Mouse (Mus musculus): Measurements from ENCODE around the gene Pklr.
"Not testable (repeated sequence)": the region's sequence is repeated elsewhere in the genome, so short reads cannot be mapped to it uniquely, and the experiment has no call there.

Pklr gene

DNA sequence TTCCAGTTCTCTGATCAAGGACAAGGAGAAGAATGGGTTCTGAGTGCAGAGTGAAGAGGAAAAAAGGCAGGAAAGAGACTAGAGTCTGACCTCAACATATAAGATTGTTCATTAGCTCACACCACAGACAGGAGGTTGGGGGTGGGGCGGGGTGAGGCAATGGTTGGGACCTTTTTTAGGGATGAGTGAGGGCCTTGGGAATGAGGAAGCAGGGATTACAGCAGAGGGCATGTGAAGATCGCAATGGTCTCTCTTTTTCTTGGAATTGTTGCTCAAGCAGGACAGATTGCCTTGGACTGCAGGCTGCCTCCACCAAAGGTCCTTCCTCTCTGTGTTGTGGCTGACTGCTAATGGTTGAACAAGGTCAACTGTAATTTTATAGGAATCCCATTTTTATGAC is 12.6 kb upstream of the Pklr start:
- DNase-seq (ENCODE audit: extremely low spot score, low read depth, low spot score) = no peak

GRCm38 (mm10) chr3:89124241-89124640 is 11.7 kb upstream of the Pklr start:
- no peak for DNase-seq (ENCODE audit: extremely low spot score, low read depth, low spot score)

- DNase-seq (ENCODE audit: extremely low spot score, low read depth, low spot score) = no peak
Observed at GRCm38 (mm10) chr3:89125981-89126380, 10.0 kb upstream of the Pklr start.

- no peak for DNase-seq (ENCODE audit: extremely low spot score, low read depth, low spot score)
Observed at GRCm38 (mm10) chr3:89129908-89130307, 6.0 kb upstream of the Pklr start.

- DNase-seq (ENCODE audit: extremely low spot score, low read depth, low spot score) = no peak
Observed at GRCm38 (mm10) chr3:89131816-89132215, 4.1 kb upstream of the Pklr start.

DNA sequence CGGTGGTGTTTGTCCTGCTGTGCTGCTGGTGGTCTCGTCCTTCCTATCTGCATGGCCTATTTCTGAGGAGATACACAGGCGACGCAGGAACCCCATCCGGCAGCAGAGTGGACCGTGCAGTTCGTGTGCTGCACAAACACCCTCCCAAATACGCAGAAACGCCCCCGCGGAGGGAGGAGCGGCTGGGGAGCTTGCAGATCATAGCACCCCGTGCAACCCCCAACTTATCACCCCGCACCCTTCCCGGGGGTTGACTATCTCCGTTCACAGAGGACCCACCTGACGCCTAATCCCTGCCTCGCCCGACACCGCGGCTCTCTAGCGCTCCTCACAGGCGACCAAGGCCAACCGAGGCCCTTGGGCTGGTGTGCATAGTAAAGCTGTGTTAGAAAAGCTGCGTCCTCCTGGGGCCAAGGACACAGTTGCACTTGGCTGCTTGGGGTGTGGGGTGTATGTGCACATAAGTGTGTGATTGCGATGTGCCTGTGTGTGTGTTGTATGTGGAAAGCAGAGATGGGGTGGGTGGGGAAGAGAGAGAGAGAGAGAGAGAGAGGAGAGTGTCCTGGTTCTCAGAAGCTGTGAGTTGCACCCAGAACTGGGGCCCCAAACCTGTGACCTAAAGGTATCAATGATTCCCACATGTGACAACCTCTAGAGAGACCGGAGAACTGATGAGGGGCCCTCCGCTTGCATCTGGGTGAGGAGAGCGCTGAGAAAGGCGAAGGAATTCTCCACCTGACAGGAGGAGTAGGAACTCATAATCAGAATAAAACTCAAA is 3.5 kb upstream of the Pklr start:
- DNase-seq (ENCODE audit: extremely low spot score, low read depth, low spot score) = no peak

DNA sequence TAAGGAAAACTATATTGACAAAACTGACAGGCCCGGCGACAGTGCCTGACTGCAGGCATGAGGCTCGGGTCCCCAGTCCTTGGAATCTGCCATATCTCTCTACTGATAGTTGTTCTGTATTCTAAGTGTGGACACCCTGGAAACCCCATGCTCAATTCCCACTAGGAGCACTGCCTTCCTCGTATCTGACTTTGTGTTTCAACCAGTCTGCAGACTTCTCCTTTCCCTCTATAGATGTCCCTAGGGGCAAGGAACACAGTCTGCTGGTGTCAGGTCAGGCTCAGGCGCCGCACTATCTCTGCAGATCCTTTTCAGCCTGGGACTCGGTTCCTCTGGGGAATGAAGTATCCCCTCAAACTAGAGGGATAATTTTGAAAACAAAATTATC is 2.9 kb upstream of the Pklr start:
- no peak for DNase-seq (ENCODE audit: extremely low spot score, low read depth, low spot score)

DNA sequence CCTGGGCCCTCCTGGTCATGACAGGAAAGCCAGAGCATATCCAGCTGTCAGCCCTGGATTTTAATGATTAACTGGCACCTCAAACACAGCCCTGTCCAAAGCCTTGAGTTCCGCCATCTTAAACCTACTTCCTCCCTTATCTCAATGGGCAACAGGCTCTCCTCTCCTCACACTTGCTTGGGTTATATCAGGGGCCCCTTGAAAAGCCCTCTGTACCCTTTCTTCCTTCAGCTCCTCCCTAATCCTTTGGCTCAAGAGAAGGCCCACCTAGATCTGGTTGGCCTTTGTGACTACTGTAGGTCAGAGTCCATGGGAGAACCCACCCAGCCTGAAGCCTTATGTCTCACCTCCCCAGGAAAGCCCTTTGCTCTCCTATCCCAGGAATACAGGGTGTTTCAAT is 2.2 kb upstream of the Pklr start:
- DNase-seq (ENCODE audit: extremely low spot score, low read depth, low spot score) = no peak

DNA sequence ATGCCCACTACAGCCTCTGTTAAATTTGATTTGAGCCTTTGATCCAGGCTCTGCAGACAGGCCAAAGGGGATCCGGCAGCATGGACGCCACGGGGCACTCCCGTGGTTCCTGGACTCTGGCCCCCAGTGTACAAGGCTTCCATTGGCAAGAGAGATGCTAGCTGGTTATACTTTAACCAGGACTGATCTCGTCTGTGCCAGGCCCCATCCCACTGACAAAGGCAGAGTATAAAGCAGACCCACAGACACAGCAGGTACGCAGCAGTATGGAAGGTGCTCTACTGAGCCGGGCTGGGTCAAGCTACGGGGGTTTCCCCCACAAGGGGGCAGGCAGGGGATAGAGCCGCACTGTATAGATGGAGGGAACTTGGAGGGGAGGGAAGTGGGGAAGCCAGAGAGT is 423 bp downstream of the Pklr start:
- no peak for DNase-seq (ENCODE audit: extremely low spot score, low read depth, low spot score)

- no peak for DNase-seq (ENCODE audit: extremely low spot score, low read depth, low spot score)
Observed at GRCm38 (mm10) chr3:89144821-89145220, 8.9 kb downstream of the Pklr start.

- no peak for DNase-seq (ENCODE audit: extremely low spot score, low read depth, low spot score)
Observed at GRCm38 (mm10) chr3:89145566-89145965, 9.6 kb downstream of the Pklr start.

DNA sequence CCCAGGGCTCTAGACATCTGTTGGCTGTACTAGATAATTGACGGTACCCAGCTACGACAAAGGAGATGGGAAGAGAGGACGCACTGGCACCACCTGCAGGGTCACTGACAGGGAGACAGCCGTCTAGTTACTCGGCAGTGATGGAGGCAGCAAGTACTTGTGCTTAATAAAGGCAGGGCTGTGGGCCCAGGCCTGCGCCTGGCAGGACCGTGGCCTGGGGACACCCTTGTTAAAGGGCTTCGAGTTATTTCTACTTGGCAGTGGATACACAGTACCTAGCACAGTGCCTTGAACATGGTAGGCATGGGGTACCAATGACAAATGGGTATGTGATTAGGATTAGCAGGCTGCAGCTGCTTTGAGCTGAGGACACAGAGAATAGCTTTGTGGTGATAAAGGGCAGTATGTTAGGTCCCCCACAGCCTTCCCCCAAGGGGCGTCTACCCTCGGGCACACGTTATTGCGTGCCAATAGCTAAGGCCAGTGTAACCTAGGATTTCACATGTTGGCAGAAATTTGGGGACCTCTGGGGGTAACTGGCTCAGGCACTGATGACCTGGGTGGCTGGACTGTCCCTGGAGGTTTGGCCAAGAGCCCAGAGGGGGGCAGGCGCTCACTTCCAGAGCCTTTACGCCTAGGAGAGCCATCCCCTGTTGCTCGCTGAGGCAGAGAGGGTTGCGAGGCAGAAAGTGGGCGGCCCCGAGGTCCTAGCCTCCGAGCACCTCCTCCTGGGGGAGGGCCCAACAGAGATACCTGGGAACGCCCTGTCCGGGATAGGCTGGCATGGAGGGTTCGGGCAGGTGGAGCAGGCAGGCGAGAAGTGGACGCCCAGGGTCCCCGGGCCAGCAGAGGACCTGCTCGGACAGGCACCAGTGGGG is 11.4 kb downstream of the Pklr start:
- DNase-seq (ENCODE audit: extremely low spot score, low read depth, low spot score) = no peak

DNA sequence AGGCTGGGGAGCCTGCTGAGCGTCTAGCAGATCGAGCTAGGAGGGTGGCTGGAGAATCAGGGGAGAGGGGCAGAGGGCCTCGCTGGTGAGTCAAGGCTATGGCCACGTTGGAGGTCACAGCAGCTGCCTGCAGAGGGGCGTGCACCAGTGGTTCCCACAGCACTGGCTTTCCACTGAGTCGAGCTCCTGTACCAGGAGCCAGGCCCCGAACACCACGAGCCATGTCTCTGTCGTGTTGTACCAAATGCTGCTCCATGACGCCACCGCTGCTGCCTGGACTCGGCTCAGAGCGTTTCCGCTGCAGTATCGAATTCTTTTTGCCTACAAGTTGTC is 12.0 kb downstream of the Pklr start:
- DNase-seq (ENCODE audit: extremely low spot score, low read depth, low spot score) = no peak

DNA sequence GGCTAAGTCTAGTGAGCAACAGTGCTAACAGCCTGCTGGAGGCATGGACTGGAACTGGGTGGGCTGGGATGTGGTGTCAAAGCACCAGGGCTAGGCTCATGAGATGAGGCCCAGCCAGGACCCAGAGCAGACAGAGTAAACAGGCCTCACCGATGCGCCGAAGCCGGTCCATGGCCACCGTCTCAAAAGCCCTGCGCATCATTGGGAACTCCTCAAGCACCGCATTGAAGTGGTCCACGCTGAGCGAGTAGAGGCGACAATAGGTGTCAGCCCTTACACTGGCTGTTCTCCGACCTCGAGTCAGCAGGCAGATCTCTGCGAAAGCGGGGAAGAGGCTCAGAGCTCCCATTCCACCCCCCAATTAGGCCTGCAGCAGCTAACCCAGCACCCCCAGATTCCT is 12.6 kb downstream of the Pklr start:
- no peak for DNase-seq (ENCODE audit: extremely low spot score, low read depth, low spot score)

- DNase-seq (ENCODE audit: extremely low spot score, low read depth, low spot score) = no peak
Observed at GRCm38 (mm10) chr3:89152084-89152835, 16.3 kb downstream of the Pklr start.

DNA sequence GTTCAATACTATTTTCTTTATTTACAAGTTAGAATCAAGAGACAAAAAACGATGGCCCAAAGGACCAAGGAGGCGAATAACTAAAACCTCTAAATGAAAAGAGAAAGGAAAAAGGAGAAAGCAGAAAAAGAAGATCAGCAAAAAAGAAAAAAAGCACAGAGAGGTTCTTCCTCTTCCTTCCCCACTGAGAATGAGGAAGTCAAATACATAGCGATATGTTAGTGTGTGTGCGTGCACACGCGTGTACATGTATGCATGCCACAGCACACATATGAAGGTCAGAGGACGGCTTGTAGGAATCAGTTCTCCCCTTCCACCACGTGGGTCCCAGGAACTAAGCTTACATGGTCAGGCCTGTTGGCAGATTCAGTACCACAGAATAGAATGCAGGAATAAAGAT is 21.0 kb downstream of the Pklr start:
- DNase-seq (ENCODE audit: extremely low spot score, low read depth, low spot score) = no peak

GRCm38 (mm10) chr3:89158651-89159050 is 22.7 kb downstream of the Pklr start:
- DNase-seq (ENCODE audit: extremely low spot score, low read depth, low spot score) = no peak

DNA sequence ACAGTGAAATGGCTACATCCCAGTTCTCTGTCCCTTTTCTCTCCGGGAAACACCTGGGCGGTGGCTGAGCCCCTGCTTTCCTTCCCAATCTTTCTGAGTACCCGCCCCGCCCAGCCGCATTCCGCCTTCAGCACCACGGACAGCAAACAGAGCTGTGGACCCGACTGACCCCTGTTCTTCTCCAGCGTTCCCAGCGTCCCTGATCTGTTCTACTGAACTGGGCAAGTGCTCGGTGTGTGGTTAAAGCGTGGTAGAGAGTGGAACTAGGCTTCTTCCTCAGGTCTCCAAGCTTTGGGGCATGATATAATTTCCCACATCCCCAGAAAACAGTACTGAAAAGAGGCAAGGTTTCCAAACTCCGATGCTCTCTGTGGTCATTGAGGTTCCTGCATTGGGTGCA is 23.3 kb downstream of the Pklr start:
- no peak for DNase-seq (ENCODE audit: extremely low spot score, low read depth, low spot score)

- DNase-seq (ENCODE audit: extremely low spot score, low read depth, low spot score) = no peak
Observed at GRCm38 (mm10) chr3:89159616-89160344, 23.8 kb downstream of the Pklr start, which contains the start of gene Hcn3. Gene Hcn3, minus strand, starts transcription at chr3:89160196.

GRCm38 (mm10) chr3:89161207-89161606 is 25.3 kb downstream of the Pklr start:
- DNase-seq (ENCODE audit: extremely low spot score, low read depth, low spot score) = not testable (repeated sequence)

DNA sequence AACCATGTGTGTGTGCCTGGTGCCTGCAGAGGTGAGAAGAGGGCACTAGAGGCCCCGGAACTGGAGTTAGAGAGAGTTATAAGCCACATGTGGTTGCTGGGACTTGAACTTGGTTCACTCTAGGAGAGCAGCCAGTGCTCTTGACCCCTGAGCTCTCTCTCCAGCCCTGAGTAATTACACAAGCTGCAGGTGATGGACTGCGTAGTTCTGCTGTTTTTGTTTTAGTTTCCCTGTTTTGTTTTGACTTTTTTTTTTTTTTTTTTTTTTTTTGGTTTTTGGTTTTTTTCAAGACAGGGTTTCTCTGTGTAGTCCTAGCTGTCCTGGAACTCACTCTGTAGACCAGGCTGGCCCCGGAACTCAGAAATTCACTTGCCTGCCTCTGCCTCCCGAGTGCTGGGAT is 25.8 kb downstream of the Pklr start:
- no peak for DNase-seq (ENCODE audit: extremely low spot score, low read depth, low spot score)

Data from hindlimb bud, embryonic 11.5 days (tissue).